Mouse (Mus musculus) embryo, embryonic 11 days (tissue): ENCODE results near the gene Dlx1.
A peak's percentile ranks its signal among the peaks of the same experiment; 100 is the strongest.

Experiments
- DNase-seq: peaks from one replicate; pipeline ENCODE4 v3.0.0-alpha.2; 2015

Gene Dlx1

GRCm38 (mm10) chr2:71528014-71528713, at the start of gene Dlx1:
Gene Dlx1, plus strand, starts transcription at chr2:71528113.
- peak; percentile 43 for DNase-seq

- peak; percentile 68 for DNase-seq
These were observed 48.0 kb upstream of the Dlx1 start for GRCm38 (mm10) chr2:71479917-71480316.

GRCm38 (mm10) chr2:71481825-71482224, 46.1 kb upstream of the Dlx1 start:
- no peak for DNase-seq

- DNase-seq = no peak
These were observed 44.7 kb upstream of the Dlx1 start for GRCm38 (mm10) chr2:71483046-71483716.

GRCm38 (mm10) chr2:71483717-71484066, 44.2 kb upstream of the Dlx1 start:
- no peak for DNase-seq

GRCm38 (mm10) chr2:71491295-71491694, 36.6 kb upstream of the Dlx1 start:
- no peak for DNase-seq

- DNase-seq = no peak
These were observed 34.7 kb upstream of the Dlx1 start for GRCm38 (mm10) chr2:71493161-71493683.

- no peak for DNase-seq
These were observed 33.4 kb upstream of the Dlx1 start for GRCm38 (mm10) chr2:71494503-71494902.

GRCm38 (mm10) chr2:71494971-71495370, 32.9 kb upstream of the Dlx1 start:
- no peak for DNase-seq

- DNase-seq = no peak
These were observed 30.7 kb upstream of the Dlx1 start for GRCm38 (mm10) chr2:71497175-71497574.

GRCm38 (mm10) chr2:71499276-71500230, 28.4 kb upstream of the Dlx1 start:
- DNase-seq = peak; percentile 33

GRCm38 (mm10) chr2:71504852-71505251, 23.1 kb upstream of the Dlx1 start:
- DNase-seq = no peak

- no peak for DNase-seq
These were observed 16.7 kb upstream of the Dlx1 start for GRCm38 (mm10) chr2:71511209-71511608.

GRCm38 (mm10) chr2:71512326-71512725, 15.6 kb upstream of the Dlx1 start:
- no peak for DNase-seq

GRCm38 (mm10) chr2:71516995-71517394, 10.9 kb upstream of the Dlx1 start:
- DNase-seq = peak; percentile 41

- no peak for DNase-seq
These were observed 10.3 kb upstream of the Dlx1 start for GRCm38 (mm10) chr2:71517466-71518099.

GRCm38 (mm10) chr2:71522871-71523270, 5.0 kb upstream of the Dlx1 start:
- DNase-seq = no peak

- DNase-seq = no peak
These were observed 4.5 kb upstream of the Dlx1 start for GRCm38 (mm10) chr2:71523431-71523830.

GRCm38 (mm10) chr2:71524763-71525162, 3.1 kb upstream of the Dlx1 start:
- no peak for DNase-seq

GRCm38 (mm10) chr2:71526595-71527322, 1.2 kb upstream of the Dlx1 start:
- DNase-seq = no peak

- peak; percentile 45 for DNase-seq
These were observed 445 bp upstream of the Dlx1 start for GRCm38 (mm10) chr2:71527323-71528013.
